Mouse (Mus musculus) lung, postnatal 0 days (tissue): ENCODE results near the gene Samd4b.

Source experiments
- CTCF ChIP-seq: IDR thresholded peaks from 2 replicates; pipeline ENCODE4 v1.5.1; 2016; ENCODE audit warnings: antibody characterized with exemption, mild to moderate bottlenecking
- EP300 ChIP-seq: IDR thresholded peaks from 2 replicates; pipeline ENCODE4 v1.6.1; 2016; ENCODE audit warnings: antibody characterized with exemption, mild to moderate bottlenecking, control low read depth

GRCm38 (mm10) chr7:28565407-28565806, 32.5 kb downstream of the Samd4b start:
- TF ChIP-seq CTCF (no peak), EP300 (no peak)
